Mouse (Mus musculus) heart, embryonic 13.5 days (tissue): ENCODE measurements at regions not wholly inside any gene's neighbourhood (a gene's known extent, or its start where the extent isn't known, plus 50 kb on each side); places are given as distances from the start of the nearest gene placed in this dataset.
A peak's percentile ranks its signal among the peaks of the same experiment; 100 is the strongest.

Experiments used
- ATAC-seq: fragments of 200-750 bp; cut with Nextera tagmentation; 2 replicates; pipeline ENCODE4 v1.8.0; 2017; ENCODE audit warnings: moderate TSS enrichment; ENCODE audit not compliant: insufficient number of reproducible peaks, low FRiP score, low TSS enrichment; ENCODE audit errors: extremely low read depth
- H3K27ac ChIP-seq: fragments of 300-500 bp; sonication (generic); replicated peaks from 2 replicates; pipeline ENCODE4 v1.5.1; 2015; ENCODE audit warnings: moderate library complexity, mild to moderate bottlenecking, inconsistent platforms
- H3K27me3 ChIP-seq: fragments of 300-500 bp; sonication (generic); replicated peaks from 2 replicates; pipeline ENCODE4 v1.6.1; 2015; ENCODE audit warnings: mild to moderate bottlenecking, inconsistent platforms
- H3K36me3 ChIP-seq: fragments of 300-500 bp; sonication (generic); 2 replicates; pipeline ENCODE4 v1.6.1; 2015; ENCODE audit warnings: mild to moderate bottlenecking, inconsistent platforms
- H3K4me1 ChIP-seq: fragments of 300-500 bp; sonication (generic); 2 replicates; pipeline ENCODE4 v1.6.1; 2015; ENCODE audit warnings: inconsistent platforms
- H3K4me2 ChIP-seq: fragments of 300-500 bp; sonication (generic); 2 replicates; pipeline ENCODE4 v1.6.1; 2015; ENCODE audit warnings: inconsistent platforms, mild to moderate bottlenecking, moderate library complexity
- H3K4me3 ChIP-seq: fragments of 300-500 bp; sonication (generic); 2 replicates; pipeline ENCODE4 v1.5.1; 2015; ENCODE audit warnings: moderate library complexity, mild to moderate bottlenecking, inconsistent platforms
- H3K9ac ChIP-seq: fragments of 300-500 bp; sonication (generic); 2 replicates; pipeline ENCODE4 v1.6.1; 2015; ENCODE audit warnings: inconsistent platforms, mild to moderate bottlenecking, moderate library complexity
- H3K9me3 ChIP-seq: fragments of 300-500 bp; sonication (generic); 2 replicates; pipeline ENCODE4 v1.6.1; 2016; ENCODE audit warnings: inconsistent platforms
- WGBS: fragments of 180-500 bp; shearing (Covaris S2); methylation state at CpG from one replicate; pipeline ENCODE4 v1.1.7; 2015; ENCODE audit warnings: mixed read lengths; 5-methylcytosine and 5-hydroxymethylcytosine counted together

- no peak overlapping the region for H3K4me3 ChIP-seq
- H3K27me3 ChIP-seq: no peaks in the 10 kb centered on the region
- H3K9me3 ChIP-seq: no peaks in the 10 kb centered on the region
- H3K27ac ChIP-seq: no peak overlapping the region
- no peak for ATAC-seq
- no peaks in the 10 kb centered on the region for H3K36me3 ChIP-seq
- H3K4me1 ChIP-seq: no peaks in the 10 kb centered on the region
- H3K4me2 ChIP-seq: no peak overlapping the region
- H3K9ac ChIP-seq: no peak overlapping the region
These were observed 615.9 kb upstream of the Ccng1 start for GRCm38 (mm10) chr11:41370995-41371394.

- no peak overlapping the region for H3K9ac ChIP-seq
- ATAC-seq: no peak
- WGBS: 71% methylated on average over 2 of the region's 2 CpGs
- no peaks in the 10 kb centered on the region for H3K36me3 ChIP-seq
- H3K4me3 ChIP-seq: no peak overlapping the region
- H3K4me2 ChIP-seq: no peak overlapping the region
- H3K27me3 ChIP-seq: no peaks in the 10 kb centered on the region
- no peaks in the 10 kb centered on the region for H3K9me3 ChIP-seq
- H3K4me1 ChIP-seq: no peaks in the 10 kb centered on the region
- H3K27ac ChIP-seq: no peak overlapping the region
These were observed 586.0 kb upstream of the Ccng1 start for GRCm38 (mm10) chr11:41341107-41341506.

GRCm38 (mm10) chr11:41340383-41340782 lies 585.3 kb upstream of the Ccng1 start:
- ATAC-seq: no peak
- no peaks in the 10 kb centered on the region for H3K36me3 ChIP-seq
- no peak overlapping the region for H3K4me2 ChIP-seq
- H3K9me3 ChIP-seq: no peaks in the 10 kb centered on the region
- no peaks in the 10 kb centered on the region for H3K4me1 ChIP-seq
- no peaks in the 10 kb centered on the region for H3K27me3 ChIP-seq
- no peak overlapping the region for H3K4me3 ChIP-seq
- 0 out of 2 replicates have a peak overlapping the region, but pooled peaks have one; percentile 15 for H3K27ac ChIP-seq
- no peak overlapping the region for H3K9ac ChIP-seq

GRCm38 (mm10) chr11:41337134-41337533 lies 582.0 kb upstream of the Ccng1 start:
- Histone ChIP-seq H3K9me3 (no peaks in the 10 kb centered on the region), H3K4me1 (no peaks in the 10 kb centered on the region), H3K27ac (no peak overlapping the region), H3K4me3 (no peak overlapping the region), H3K27me3 (no peaks in the 10 kb centered on the region), H3K36me3 (no peaks in the 10 kb centered on the region), H3K9ac (no peak overlapping the region), H3K4me2 (no peak overlapping the region)
- ATAC-seq: no peak
- 54% methylated on average over 3 of the region's 3 CpGs for WGBS

- no peak for ATAC-seq
- H3K27ac ChIP-seq: no peak overlapping the region
- H3K27me3 ChIP-seq: no peaks in the 10 kb centered on the region
- no peak overlapping the region for H3K4me2 ChIP-seq
- H3K4me1 ChIP-seq: no peaks in the 10 kb centered on the region
- WGBS: 75% methylated on average over 2 of the region's 2 CpGs
- H3K9ac ChIP-seq: no peak overlapping the region
- H3K9me3 ChIP-seq: no peaks in the 10 kb centered on the region
- H3K4me3 ChIP-seq: no peak overlapping the region
- no peaks in the 10 kb centered on the region for H3K36me3 ChIP-seq
These were observed 578.6 kb upstream of the Ccng1 start for GRCm38 (mm10) chr11:41333689-41334088.
